Mouse (Mus musculus): ENCODE data around the gene A430089I19Rik.
"Not testable (repeated sequence)": the region's sequence is repeated elsewhere in the genome, so short reads cannot be mapped to it uniquely, and the experiment has no call there.

Gene A430089I19Rik

GRCm38 (mm10) chr5:94306696-94307095, at the start of gene A430089I19Rik:
Gene A430089I19Rik (minus strand): TSS chr5:94306796.
- DNase-seq (ENCODE audit: low spot score) = not testable (repeated sequence)

GRCm38 (mm10) chr5:94339449-94339848, 32.9 kb upstream of the A430089I19Rik start, which contains the start of gene AA792892:
Gene AA792892 (plus strand): TSS chr5:94339749.
- not testable (repeated sequence) for DNase-seq (ENCODE audit: low spot score)

DNA sequence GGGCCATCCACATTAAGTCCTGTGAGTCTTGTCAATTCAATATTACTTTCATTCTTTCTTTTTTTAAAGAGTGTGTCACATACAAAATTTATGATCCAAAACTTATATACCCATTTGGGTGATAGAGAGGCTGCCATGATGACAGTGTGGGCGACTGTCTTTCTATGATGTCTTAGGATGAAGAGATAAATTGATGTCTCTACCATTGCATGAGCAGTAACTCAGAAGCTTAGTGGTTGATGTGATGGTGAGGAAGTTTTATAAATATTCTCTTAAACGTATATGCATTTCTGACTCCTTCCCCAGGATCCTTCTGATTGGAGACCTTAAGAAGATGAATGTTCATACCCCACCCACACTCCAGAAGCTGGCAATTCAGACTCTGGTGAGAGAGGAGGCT, 7.5 kb upstream of the A430089I19Rik start, which contains the start of gene Gm6502:
Gm6502 (plus strand) TSS at position 301 of the 400 bp plus-strand sequence.
- DNase-seq (ENCODE audit: low spot score) = not testable (repeated sequence)
